ENCODE assay signal across 8 mouse cellular contexts in genomic region chr5:129669453-129670035, GRCm38 (mm10). TPM values are rescaled to one million over a fixed set of nuclear protein-coding genes. Genes with fewer than 3 reads are reported as not detected.
A peak's percentile ranks its signal among the peaks of the same experiment; 100 is the strongest.
DNase-seq lines count a peak whose midpoint lies in the region; ATAC-seq and TF ChIP-seq lines count a peak whose summit lies in the region.

No protein-coding gene starts in this region.

- no peaks in the 10 kb centered on the region for H3K9me3 ChIP-seq in hindbrain, embryonic 13.5 days

- no peak for TF ChIP-seq CTCF in brain, embryonic 14.5 days (IDR thresholded peaks at IDR 0.05; ENCODE audit: borderline replicate concordance, extremely low read depth, insufficient read depth, insufficient read length)

- peak overlapping the region; percentile 71; the same call in 1 of the 2 replicates for H3K27ac ChIP-seq in hindbrain, embryonic 13.5 days

- H3K4me2 ChIP-seq in hindbrain, embryonic 13.5 days: peak overlapping the region; percentile 71

- H3K4me1 ChIP-seq in hindbrain, embryonic 13.5 days (replicated peaks): peaks cover 13% of the 10 kb centered on the region

- DNase-seq in kidney, adult 18-20 months: peak; percentile 11
- no peak for DNase-seq in kidney, postnatal 14 days
- no peak for DNase-seq in brain, embryonic 14.5 days (ENCODE audit: low read depth)
- no peak for DNase-seq in right cerebral cortex, adult 18-20 months
- no peak for DNase-seq in right cerebral cortex, adult 2 months (ENCODE audit: low spot score in 2 of 2)
- DNase-seq in left cerebral cortex, adult 9 months (ENCODE audit: low spot score in 2 of 2): no peak

- no peaks in the 10 kb centered on the region for H3K36me3 ChIP-seq in hindbrain, embryonic 13.5 days

- no peaks in the 10 kb centered on the region for H3K27me3 ChIP-seq in hindbrain, embryonic 13.5 days

- H3K9ac ChIP-seq in hindbrain, embryonic 13.5 days: peak overlapping the region; percentile 94

- ATAC-seq in hindbrain, embryonic 13.5 days (ENCODE audit: low FRiP score): peak; percentile 57; the same call in 1 of the 2 replicates
- ATAC-seq in megakaryocyte, adult 5-6 weeks (ENCODE audit: poor library complexity, severe bottlenecking): peak; percentile 11

- TF ChIP-seq POLR2A in brain, embryonic 14.5 days (IDR thresholded peaks at IDR 0.05; ENCODE audit: borderline replicate concordance, extremely low read depth, insufficient read depth, insufficient read length, poor library complexity, severe bottlenecking): peak; percentile 79; the same call in 1 of the 2 replicates

- H3K4me3 ChIP-seq in hindbrain, embryonic 13.5 days: peak overlapping the region; percentile 78

- 1% methylated on average over 31 of the region's 31 CpGs for WGBS in hindbrain, embryonic 13.5 days

RNA-seq across cellular contexts. Expression of gene Zfp11, which starts 0.4 kb away (rescaled TPM):
- 6.9 and 7.5 TPM in 2 replicates for polyA plus RNA-seq in brain, embryonic 14.5 days (2012; rRNA removed)
- 8.2 and 8.7 TPM in 2 replicates for polyA plus RNA-seq in hindbrain, embryonic 13.5 days (2015; fragmentation: Nextera tagmentation; extraction: Ambion mirVana)
- total RNA-seq in megakaryocyte, adult 5-6 weeks (2015): 1.7 and 2.0 TPM in 2 replicates
- total RNA-seq in megakaryocyte, adult 5-6 weeks (2017): 1.5 and 1.6 TPM in 2 replicates

RNA-seq across cellular contexts. Expression of gene Sept14, which starts 38.8 kb away (rescaled TPM):
- polyA plus RNA-seq in brain, embryonic 14.5 days (2012; rRNA removed): not detected in 2 replicates
- polyA plus RNA-seq in hindbrain, embryonic 13.5 days (2015; fragmentation: Nextera tagmentation; extraction: Ambion mirVana): not detected in 2 replicates
- total RNA-seq in megakaryocyte, adult 5-6 weeks (2015): not detected in 2 replicates
- total RNA-seq in megakaryocyte, adult 5-6 weeks (2017): not detected in 2 replicates

RNA-seq across cellular contexts. Expression of gene Mrps17, which starts 45.8 kb away (rescaled TPM):
- polyA plus RNA-seq in brain, embryonic 14.5 days (2012; rRNA removed): 116 and 127 TPM in 2 replicates
- 168 and 174 TPM in 2 replicates for polyA plus RNA-seq in hindbrain, embryonic 13.5 days (2015; fragmentation: Nextera tagmentation; extraction: Ambion mirVana)
- total RNA-seq in megakaryocyte, adult 5-6 weeks (2015): 106 and 130 TPM in 2 replicates
- total RNA-seq in megakaryocyte, adult 5-6 weeks (2017): 52.3 and 78.1 TPM in 2 replicates

RNA-seq across cellular contexts. Expression of gene Nipsnap2, which starts 55.3 kb away (rescaled TPM):
- polyA plus RNA-seq in brain, embryonic 14.5 days (2012; rRNA removed): 66.5 and 68.8 TPM in 2 replicates
- 89.1 and 95.3 TPM in 2 replicates for polyA plus RNA-seq in hindbrain, embryonic 13.5 days (2015; fragmentation: Nextera tagmentation; extraction: Ambion mirVana)
- total RNA-seq in megakaryocyte, adult 5-6 weeks (2015): 26.3 and 29.6 TPM in 2 replicates
- total RNA-seq in megakaryocyte, adult 5-6 weeks (2017): 26.5 and 29.3 TPM in 2 replicates
